Mouse (Mus musculus) stomach, postnatal 0 days (tissue): Measurements from ENCODE around the gene Garem2.

Source experiments
- CTCF ChIP-seq: IDR thresholded peaks from 2 replicates; pipeline ENCODE4 v1.5.1; 2016; ENCODE audit warnings: antibody characterized with exemption, low read depth, mild to moderate bottlenecking, moderate library complexity
- EP300 ChIP-seq: optimal IDR thresholded peaks from 2 replicates; pipeline ENCODE3; 2016; ENCODE audit warnings: antibody characterized with exemption

- TF ChIP-seq CTCF (no peak), EP300 (no peak)
Measured at GRCm38 (mm10) chr5:30161836-30162235, 56.9 kb downstream of the Garem2 start.
